In genomic region chr10:121642054-121642947, GRCm38 (mm10) we compare ENCODE assay signal across 8 mouse cellular contexts. TPM values are rescaled to one million over a fixed set of nuclear protein-coding genes. Genes with fewer than 3 reads are reported as not detected.
DNase-seq lines count a peak whose midpoint lies in the region; ATAC-seq and TF ChIP-seq lines count a peak whose summit lies in the region.

No protein-coding gene starts in this region.

- in situ Hi-C loops in ES-E14 (cut with MboI; ENCODE audit: low sequenced_read_pairs in 2 of 2, unreplicated experiment in 2 of 2), result no loop called here

- H3K9ac ChIP-seq in ES-E14 (ENCODE audit: insufficient read depth, low read depth, low read length, poor library complexity, severe bottlenecking), result peak overlapping the region; percentile 64
- peak overlapping the region; percentile 60 for H3K9ac ChIP-seq in forebrain, embryonic 14.5 days (ENCODE audit: low read length)
- no peak overlapping the region; the same call in 1 of the 2 replicates for H3K9ac ChIP-seq in liver, embryonic 16.5 days (ENCODE audit: low read depth, low read length)
- no peak overlapping the region for H3K9ac ChIP-seq in stomach, embryonic 14.5 days (replicated peaks; ENCODE audit: low read depth, low read length)

- H3K27me3 ChIP-seq in heart, embryonic 10.5 days (ENCODE audit: insufficient read depth, poor library complexity, severe bottlenecking), result peaks cover 30% of the 10 kb centered on the region
- H3K27me3 ChIP-seq in forebrain, embryonic 14.5 days (replicated peaks; ENCODE audit: control insufficient read depth, insufficient read depth, low read length), result peaks cover 30% of the 10 kb centered on the region
- H3K27me3 ChIP-seq in liver, embryonic 16.5 days (ENCODE audit: control insufficient read depth, insufficient read depth, low read depth, low read length), result peaks cover 37% of the 10 kb centered on the region
- peaks cover 18% of the 10 kb centered on the region for H3K27me3 ChIP-seq in stomach, embryonic 14.5 days (ENCODE audit: control insufficient read depth, insufficient read depth, low read length)

- 5% methylated on average over 28 of the region's 28 CpGs for WGBS in heart, embryonic 10.5 days
- WGBS in forebrain, embryonic 14.5 days, result 5% methylated on average over 27 of the region's 28 CpGs
- 5% methylated on average over 28 of the region's 28 CpGs for WGBS in liver, embryonic 16.5 days (ENCODE audit: insufficient replicate concordance)
- WGBS in stomach, embryonic 14.5 days, result 4% methylated on average over 28 of the region's 28 CpGs

- H3K36me3 ChIP-seq in heart, embryonic 10.5 days, result no peaks in the 10 kb centered on the region
- H3K36me3 ChIP-seq in ES-E14 (ENCODE audit: control insufficient read depth, insufficient read depth, low read length, poor library complexity, severe bottlenecking), result no peaks in the 10 kb centered on the region
- no peaks in the 10 kb centered on the region for H3K36me3 ChIP-seq in forebrain, embryonic 14.5 days (ENCODE audit: control insufficient read depth, insufficient read depth, low read length)
- H3K36me3 ChIP-seq in liver, embryonic 16.5 days (ENCODE audit: control insufficient read depth, insufficient read depth), result no peaks in the 10 kb centered on the region
- H3K36me3 ChIP-seq in stomach, embryonic 14.5 days (ENCODE audit: control insufficient read depth, insufficient read depth, low read length), result no peaks in the 10 kb centered on the region

- peak overlapping the region; percentile 68 for H3K4me3 ChIP-seq in heart, embryonic 10.5 days
- H3K4me3 ChIP-seq in ES-E14 (ENCODE audit: insufficient read depth in 1 of 2, low read depth in 1 of 2, low read length in 2 of 2, poor library complexity in 1 of 2, severe bottlenecking in 1 of 2), result peak overlapping the region; percentile 74 to 77
- peak overlapping the region; percentile 46 for H3K4me3 ChIP-seq in forebrain, embryonic 14.5 days (ENCODE audit: low read depth, low read length)
- H3K4me3 ChIP-seq in liver, embryonic 16.5 days (ENCODE audit: low read depth, low read length), result peak overlapping the region; percentile 56
- peak overlapping the region; percentile 53 for H3K4me3 ChIP-seq in stomach, embryonic 14.5 days (ENCODE audit: low read depth, low read length)

- H3K4me1 ChIP-seq in heart, embryonic 10.5 days, result peaks cover 13% of the 10 kb centered on the region
- H3K4me1 ChIP-seq in ES-E14 (ENCODE audit: control insufficient read depth in 2 of 2, insufficient read depth in 2 of 2, low read length in 2 of 2, poor library complexity in 1 of 2), result peaks cover 0 to 6% of the 10 kb centered on the region in 2 experiments; a peak in 1 of 4 replicates
- peaks cover 3% of the 10 kb centered on the region; the same call in 1 of the 2 replicates for H3K4me1 ChIP-seq in forebrain, embryonic 14.5 days (ENCODE audit: control insufficient read depth, insufficient read depth, low read length)
- H3K4me1 ChIP-seq in liver, embryonic 16.5 days (ENCODE audit: control insufficient read depth, low read depth, low read length), result no peaks in the 10 kb centered on the region; the same call in 1 of the 2 replicates
- H3K4me1 ChIP-seq in stomach, embryonic 14.5 days (ENCODE audit: control insufficient read depth, insufficient read depth, low read length), result peaks cover 6% of the 10 kb centered on the region; the same call in 1 of the 2 replicates

- peak overlapping the region; percentile 93 for H3K4me2 ChIP-seq in forebrain, embryonic 14.5 days (ENCODE audit: low read length)
- peak overlapping the region; percentile 72 for H3K4me2 ChIP-seq in liver, embryonic 16.5 days (ENCODE audit: low read depth, low read length)
- H3K4me2 ChIP-seq in stomach, embryonic 14.5 days (replicated peaks; ENCODE audit: low read depth, low read length), result peak overlapping the region; percentile 98

- peak overlapping the region; percentile 56; the same call in 1 of the 2 replicates for H3K27ac ChIP-seq in heart, embryonic 10.5 days
- H3K27ac ChIP-seq in ES-E14 (ENCODE audit: insufficient read depth, low read depth, low read length, poor library complexity, severe bottlenecking), result no peak overlapping the region
- H3K27ac ChIP-seq in forebrain, embryonic 14.5 days (ENCODE audit: low read depth, low read length), result no peak overlapping the region
- no peak overlapping the region for H3K27ac ChIP-seq in liver, embryonic 16.5 days (ENCODE audit: low read length)
- no peak overlapping the region for H3K27ac ChIP-seq in stomach, embryonic 14.5 days (ENCODE audit: low read length)

- ATAC-seq in forebrain, embryonic 14.5 days, result no peak
- ATAC-seq in liver, embryonic 16.5 days (ENCODE audit: low read depth), result no peak; the same call in 1 of the 2 replicates
- no peak for ATAC-seq in stomach, embryonic 14.5 days (ENCODE audit: insufficient number of reproducible peaks, insufficient read depth, low FRiP score, low read depth)

- DNase-seq in heart, embryonic 10.5 days (ENCODE audit: low spot score), result no peak
- DNase-seq in heart, adult 8-10 months (ENCODE audit: low spot score), result no peak
- DNase-seq in ES-E14 (ENCODE audit: low read depth, low spot score), result no peak
- DNase-seq in forebrain, embryonic 14.5 days (ENCODE audit: low spot score), result no peak
- no peak for DNase-seq in frontal cortex, postnatal 36 days (ENCODE audit: low spot score in 2 of 2)
- DNase-seq in ovary, postnatal 10 days (ENCODE audit: low spot score), result no peak

- H3K9me3 ChIP-seq in heart, embryonic 10.5 days, result no peaks in the 10 kb centered on the region
- H3K9me3 ChIP-seq in ES-E14 (ENCODE audit: control insufficient read depth, insufficient read depth, low read depth, low read length), result no peaks in the 10 kb centered on the region
- no peaks in the 10 kb centered on the region for H3K9me3 ChIP-seq in forebrain, embryonic 14.5 days (replicated peaks; ENCODE audit: control insufficient read depth, low read length)
- no peaks in the 10 kb centered on the region for H3K9me3 ChIP-seq in liver, embryonic 16.5 days (replicated peaks; ENCODE audit: control insufficient read depth, low read length)
- H3K9me3 ChIP-seq in stomach, embryonic 14.5 days (ENCODE audit: control insufficient read depth, low read depth, low read length), result no peaks in the 10 kb centered on the region

TF ChIP-seq in ES-E14, 5 proteins besides CTCF, POLR2A, EP300 and RAD21:
- TF ChIP-seq ZC3H11A (IDR thresholded peaks at IDR 0.05; ENCODE audit: borderline replicate concordance, low read depth, low read length), result no peak
- TF ChIP-seq MAFK (IDR thresholded peaks at IDR 0.05; ENCODE audit: insufficient read depth, low read depth, low read length), result no peak
- no peak for TF ChIP-seq HCFC1 (IDR thresholded peaks at IDR 0.05; ENCODE audit: borderline replicate concordance, insufficient read depth, low read length)
- no peak for TF ChIP-seq CHD2 (IDR thresholded peaks at IDR 0.05; ENCODE audit: low read depth, low read length)
- TF ChIP-seq ZNF384 (IDR thresholded peaks at IDR 0.05; ENCODE audit: low read depth, low read length), result no peak

RNA-seq across cellular contexts. Expression of gene D930020B18Rik, which starts 0.9 kb away (rescaled TPM):
- 0.11 TPM in 1 of 2 replicates, not detected in the other for polyA plus RNA-seq in heart, embryonic 10.5 days (2016; fragmentation: Nextera tagmentation; extraction: Ambion mirVana)
- total RNA-seq in heart, adult 8-10 months (2022), result not detected
- 0.13 and 0.21 TPM in 2 replicates for total RNA-seq in ES-E14 (2012; rRNA removed)
- polyA plus RNA-seq in forebrain, embryonic 14.5 days (2014; fragmentation: Nextera tagmentation; extraction: Ambion mirVana), result 0.18 and 0.26 TPM in 2 replicates
- 0.04 TPM in 1 of 2 replicates, not detected in the other for polyA plus RNA-seq in liver, embryonic 16.5 days (2015; fragmentation: Nextera tagmentation; extraction: Ambion mirVana)
- polyA plus RNA-seq in stomach, embryonic 14.5 days (2014; fragmentation: Nextera tagmentation; extraction: Ambion mirVana), result 2.2 and 2.3 TPM in 2 replicates

RNA-seq across cellular contexts. Expression of gene Xpot, which starts 16.2 kb away (rescaled TPM):
- 44.8 and 48.8 TPM in 2 replicates for polyA plus RNA-seq in heart, embryonic 10.5 days (2016; fragmentation: Nextera tagmentation; extraction: Ambion mirVana)
- 10 to 100 TPM; 29.2 to 31.6 (median 31.1) TPM for total RNA-seq in heart, adult 8-10 months (2022)
- 128 and 129 TPM in 2 replicates for total RNA-seq in ES-E14 (2012; rRNA removed)
- 29.5 and 38.1 TPM in 2 replicates for polyA plus RNA-seq in forebrain, embryonic 14.5 days (2014; fragmentation: Nextera tagmentation; extraction: Ambion mirVana)
- polyA plus RNA-seq in liver, embryonic 16.5 days (2015; fragmentation: Nextera tagmentation; extraction: Ambion mirVana), result 24.1 and 26.4 TPM in 2 replicates
- polyA plus RNA-seq in stomach, embryonic 14.5 days (2014; fragmentation: Nextera tagmentation; extraction: Ambion mirVana), result 59.9 and 60.2 TPM in 2 replicates

RNA-seq across cellular contexts. Expression of gene Tbk1, which starts 55.7 kb away (rescaled TPM):
- 28.1 and 31.4 TPM in 2 replicates for polyA plus RNA-seq in heart, embryonic 10.5 days (2016; fragmentation: Nextera tagmentation; extraction: Ambion mirVana)
- 10 to 100 TPM; 12.0 to 17.2 (median 16.2) TPM for total RNA-seq in heart, adult 8-10 months (2022)
- 19.7 and 25.7 TPM in 2 replicates for total RNA-seq in ES-E14 (2012; rRNA removed)
- polyA plus RNA-seq in forebrain, embryonic 14.5 days (2014; fragmentation: Nextera tagmentation; extraction: Ambion mirVana), result 34.7 and 38.3 TPM in 2 replicates
- polyA plus RNA-seq in liver, embryonic 16.5 days (2015; fragmentation: Nextera tagmentation; extraction: Ambion mirVana), result 19.8 and 20.5 TPM in 2 replicates
- 38.6 and 45.7 TPM in 2 replicates for polyA plus RNA-seq in stomach, embryonic 14.5 days (2014; fragmentation: Nextera tagmentation; extraction: Ambion mirVana)

Comparison
In these comparisons a context has a peak if more than half of its experiments do, and no peak if none do; other contexts are left out.
1. H3K9ac ChIP-seq: peak in ES-E14 (single experiment) and forebrain, embryonic 14.5 days (single experiment); none in liver, embryonic 16.5 days (single experiment) and stomach, embryonic 14.5 days (single experiment).
2. Peak in every context shown above with its lines, with median percentiles within 50 percentile points of each other: H3K4me3 ChIP-seq and H3K4me2 ChIP-seq.